Mouse (Mus musculus): ENCODE results near the gene Ntrk1. TPM values are rescaled to one million over a fixed set of nuclear protein-coding genes. Genes with fewer than 3 reads are reported as not detected.

Ntrk1 gene
- polyA plus RNA-seq, 1 experiment = not detected

- no peak for TF ChIP-seq POLR2A (IDR thresholded peaks at IDR 0.05; ENCODE audit: borderline replicate concordance, control insufficient read depth, low read depth, low read length)
- no peak for TF ChIP-seq CTCF (IDR thresholded peaks at IDR 0.05; ENCODE audit: control insufficient read depth, insufficient read depth, low read length)
- H3K4me1 ChIP-seq (ENCODE audit: control insufficient read depth, insufficient read depth, low read length) = no peaks in the 10 kb centered on the region
- no peak overlapping the region for H3K27ac ChIP-seq (ENCODE audit: control insufficient read depth, insufficient read depth, low read depth, low read length, poor library complexity)
- H3K4me3 ChIP-seq (replicated peaks; ENCODE audit: control insufficient read depth, low read depth, low read length) = no peak overlapping the region
- 50% methylated on average over 4 of the region's 5 CpGs for WGBS
Observed at GRCm38 (mm10) chr3:87758641-87759040, 36.3 kb downstream of the Ntrk1 start.

- H3K4me1 ChIP-seq (ENCODE audit: control insufficient read depth, insufficient read depth, low read length) = no peaks in the 10 kb centered on the region
- no peak overlapping the region for H3K4me3 ChIP-seq (replicated peaks; ENCODE audit: control insufficient read depth, low read depth, low read length)
- 87% methylated on average over 20 of the region's 20 CpGs for WGBS
- no peak for TF ChIP-seq CTCF (IDR thresholded peaks at IDR 0.05; ENCODE audit: control insufficient read depth, insufficient read depth, low read length)
- no peak for TF ChIP-seq POLR2A (IDR thresholded peaks at IDR 0.05; ENCODE audit: borderline replicate concordance, control insufficient read depth, low read depth, low read length)
- H3K27ac ChIP-seq (ENCODE audit: control insufficient read depth, insufficient read depth, low read depth, low read length, poor library complexity) = no peak overlapping the region
Observed at GRCm38 (mm10) chr3:87756488-87756887, 38.5 kb downstream of the Ntrk1 start.

GRCm38 (mm10) chr3:87755964-87756363 is 39.0 kb downstream of the Ntrk1 start:
- WGBS = 20% methylated on average over 24 of the region's 24 CpGs
- Histone ChIP-seq H3K27ac (ENCODE audit: control insufficient read depth, insufficient read depth, low read depth, low read length, poor library complexity) (no peak overlapping the region), H3K4me3 (replicated peaks; ENCODE audit: control insufficient read depth, low read depth, low read length) (no peak overlapping the region), H3K4me1 (ENCODE audit: control insufficient read depth, insufficient read depth, low read length) (no peaks in the 10 kb centered on the region)
- no peak for TF ChIP-seq POLR2A (IDR thresholded peaks at IDR 0.05; ENCODE audit: borderline replicate concordance, control insufficient read depth, low read depth, low read length)
- peak; percentile 87 for TF ChIP-seq CTCF (IDR thresholded peaks at IDR 0.05; ENCODE audit: control insufficient read depth, insufficient read depth, low read length)

GRCm38 (mm10) chr3:87753829-87754228 is 41.1 kb downstream of the Ntrk1 start:
- TF ChIP-seq POLR2A (IDR thresholded peaks at IDR 0.05; ENCODE audit: borderline replicate concordance, control insufficient read depth, low read depth, low read length) (no peak), CTCF (IDR thresholded peaks at IDR 0.05; ENCODE audit: control insufficient read depth, insufficient read depth, low read length) (no peak)
- no peaks in the 10 kb centered on the region for H3K4me1 ChIP-seq (ENCODE audit: control insufficient read depth, insufficient read depth, low read length)
- 88% methylated on average over 13 of the region's 13 CpGs for WGBS
- no peak overlapping the region for H3K4me3 ChIP-seq (replicated peaks; ENCODE audit: control insufficient read depth, low read depth, low read length)
- H3K27ac ChIP-seq (ENCODE audit: control insufficient read depth, insufficient read depth, low read depth, low read length, poor library complexity) = no peak overlapping the region

- no peak overlapping the region for H3K27ac ChIP-seq (ENCODE audit: control insufficient read depth, insufficient read depth, low read depth, low read length, poor library complexity)
- H3K4me3 ChIP-seq (replicated peaks; ENCODE audit: control insufficient read depth, low read depth, low read length) = no peak overlapping the region
- TF ChIP-seq POLR2A (IDR thresholded peaks at IDR 0.05; ENCODE audit: borderline replicate concordance, control insufficient read depth, low read depth, low read length) (no peak), CTCF (IDR thresholded peaks at IDR 0.05; ENCODE audit: control insufficient read depth, insufficient read depth, low read length) (no peak)
- H3K4me1 ChIP-seq (ENCODE audit: control insufficient read depth, insufficient read depth, low read length) = no peaks in the 10 kb centered on the region
- WGBS = 72% methylated on average over 3 of the region's 3 CpGs
Observed at GRCm38 (mm10) chr3:87752567-87752966, 42.4 kb downstream of the Ntrk1 start.

GRCm38 (mm10) chr3:87749977-87750376 is 45.0 kb downstream of the Ntrk1 start:
- Histone ChIP-seq H3K4me3 (replicated peaks; ENCODE audit: control insufficient read depth, low read depth, low read length) (no peak overlapping the region), H3K4me1 (ENCODE audit: control insufficient read depth, insufficient read depth, low read length) (no peaks in the 10 kb centered on the region), H3K27ac (ENCODE audit: control insufficient read depth, insufficient read depth, low read depth, low read length, poor library complexity) (no peak overlapping the region)
- no peak for TF ChIP-seq CTCF (IDR thresholded peaks at IDR 0.05; ENCODE audit: control insufficient read depth, insufficient read depth, low read length)
- TF ChIP-seq POLR2A (IDR thresholded peaks at IDR 0.05; ENCODE audit: borderline replicate concordance, control insufficient read depth, low read depth, low read length) = no peak
- 90% methylated on average over 12 of the region's 12 CpGs for WGBS

- Histone ChIP-seq H3K4me1 (ENCODE audit: control insufficient read depth, insufficient read depth, low read length) (no peaks in the 10 kb centered on the region; the same call in 1 of the 2 replicates), H3K4me3 (replicated peaks; ENCODE audit: control insufficient read depth, low read depth, low read length) (no peak overlapping the region), H3K27ac (ENCODE audit: control insufficient read depth, insufficient read depth, low read depth, low read length, poor library complexity) (no peak overlapping the region)
- 21% methylated on average over 5 of the region's 5 CpGs for WGBS
- TF ChIP-seq CTCF (IDR thresholded peaks at IDR 0.05; ENCODE audit: control insufficient read depth, insufficient read depth, low read length) = peak; percentile 81
- TF ChIP-seq POLR2A (IDR thresholded peaks at IDR 0.05; ENCODE audit: borderline replicate concordance, control insufficient read depth, low read depth, low read length) = no peak
Observed at GRCm38 (mm10) chr3:87749036-87749435, 45.9 kb downstream of the Ntrk1 start.

GRCm38 (mm10) chr3:87748431-87748830 is 46.5 kb downstream of the Ntrk1 start, which contains the start of gene Lrrc71:
Lrrc71 (minus strand) TSS chr3:87748625.
- Histone ChIP-seq H3K4me3 (replicated peaks; ENCODE audit: control insufficient read depth, low read depth, low read length) (no peak within 1 kb of the TSS), H3K4me1 (ENCODE audit: control insufficient read depth, insufficient read depth, low read length) (peaks cover 1% of the 10 kb centered on the region; the same call in 1 of the 2 replicates), H3K27ac (ENCODE audit: control insufficient read depth, insufficient read depth, low read depth, low read length, poor library complexity) (no peak within 1 kb of the TSS)
- TF ChIP-seq CTCF (IDR thresholded peaks at IDR 0.05; ENCODE audit: control insufficient read depth, insufficient read depth, low read length) (no peak), POLR2A (IDR thresholded peaks at IDR 0.05; ENCODE audit: borderline replicate concordance, control insufficient read depth, low read depth, low read length) (no peak)
- 80% methylated on average over 13 of the region's 13 CpGs for WGBS

All from bone marrow, adult 2 months (tissue).